Mouse (Mus musculus) forebrain, embryonic 11.5 days (tissue): ENCODE data around the gene Manf. TPM values are rescaled to one million over a fixed set of nuclear protein-coding genes. Genes with fewer than 3 reads are reported as not detected.

Experiments
- ATAC-seq: fragments of 200-750 bp; cut with Nextera tagmentation; replicated peaks from 2 replicates; pipeline ENCODE4 v1.8.0; 2017; ENCODE audit warnings: moderate TSS enrichment; ENCODE audit not compliant: low FRiP score
- DNase-seq: peaks from one replicate; pipeline ENCODE4 v3.0.0-alpha.2; 2017; ENCODE audit warnings: low spot score
- H3K27ac ChIP-seq: fragments of 300-500 bp; sonication (generic); 2 replicates; pipeline ENCODE4 v1.5.1; 2014; ENCODE audit warnings: low read depth, low read length
- H3K27me3 ChIP-seq: fragments of 300-500 bp; sonication (generic); 2 replicates; pipeline ENCODE4 v1.6.1; 2014; ENCODE audit warnings: mild to moderate bottlenecking, low read length, mixed read lengths; ENCODE audit not compliant: control insufficient read depth, insufficient read depth
- H3K36me3 ChIP-seq: fragments of 300-500 bp; sonication (generic); 2 replicates; pipeline ENCODE4 v1.6.1; 2014; ENCODE audit warnings: mild to moderate bottlenecking, low read length, moderate library complexity, mixed read lengths; ENCODE audit not compliant: control insufficient read depth, insufficient read depth
- H3K4me1 ChIP-seq: fragments of 300-500 bp; sonication (generic); replicated peaks from 2 replicates; pipeline ENCODE4 v1.6.1; 2014; ENCODE audit warnings: low read length, mixed read lengths; ENCODE audit not compliant: control insufficient read depth, insufficient read depth
- H3K4me2 ChIP-seq: fragments of 300-500 bp; sonication (generic); 2 replicates; pipeline ENCODE4 v1.6.1; 2014; ENCODE audit warnings: low read depth, mild to moderate bottlenecking, low read length, moderate library complexity, mixed read lengths; ENCODE audit not compliant: severe bottlenecking
- H3K4me3 ChIP-seq: fragments of 300-500 bp; sonication (generic); 2 replicates; pipeline ENCODE4 v1.5.1; 2014; ENCODE audit warnings: low read depth, low read length
- H3K9ac ChIP-seq: fragments of 300-500 bp; sonication (generic); 2 replicates; pipeline ENCODE4 v1.6.1; 2014; ENCODE audit warnings: low read length
- H3K9me3 ChIP-seq: fragments of 300-500 bp; sonication (generic); 2 replicates; pipeline ENCODE4 v1.6.1; 2016; ENCODE audit warnings: low read length, mixed read lengths; ENCODE audit not compliant: control insufficient read depth
- WGBS: fragments of 180-500 bp; shearing (Covaris S2); extraction: QIAGEN DNeasy Blood & Tissue Kit; methylation state at CpG from one replicate; pipeline ENCODE4 v1.1.7; 2014; 5-methylcytosine and 5-hydroxymethylcytosine counted together
- polyA plus RNA-seq: library from polyadenylated mRNA; unstranded; fragments of >200 nt; fragmentation: Nextera tagmentation; extraction: Ambion mirVana; gene quantifications from 2 replicates; pipeline ENCODE4 v1.2.1, GENCODE M21; 2014

Gene Manf
- polyA plus RNA-seq, 1 experiment from 2014 or later, result 264 TPM

GRCm38 (mm10) chr9:106903099-106903790, 11.5 kb upstream of the Manf start:
- H3K27ac ChIP-seq, result no peak overlapping the region
- no peak overlapping the region for H3K4me3 ChIP-seq
- H3K27me3 ChIP-seq, result no peaks in the 10 kb centered on the region
- H3K9me3 ChIP-seq, result no peaks in the 10 kb centered on the region
- no peak overlapping the region for H3K9ac ChIP-seq
- peak; percentile 22 for DNase-seq
- H3K4me1 ChIP-seq, result no peaks in the 10 kb centered on the region
- WGBS, result 81% methylated on average over 4 of the region's 4 CpGs
- no peak for ATAC-seq
- H3K4me2 ChIP-seq, result no peak overlapping the region
- H3K36me3 ChIP-seq, result no peaks in the 10 kb centered on the region

- H3K36me3 ChIP-seq, result no peaks in the 10 kb centered on the region
- H3K27ac ChIP-seq, result no peak overlapping the region
- H3K9ac ChIP-seq, result no peak overlapping the region
- ATAC-seq (no peak), DNase-seq (no peak)
- no peaks in the 10 kb centered on the region for H3K9me3 ChIP-seq
- no peaks in the 10 kb centered on the region for H3K4me1 ChIP-seq
- no peak overlapping the region for H3K4me2 ChIP-seq
- H3K4me3 ChIP-seq, result no peak overlapping the region
- no peaks in the 10 kb centered on the region for H3K27me3 ChIP-seq
- WGBS, result 95% methylated on average over 7 of the region's 7 CpGs
These were observed 9.8 kb upstream of the Manf start for GRCm38 (mm10) chr9:106901596-106901995.

GRCm38 (mm10) chr9:106898901-106899300, 7.1 kb upstream of the Manf start:
- Histone ChIP-seq H3K36me3 (no peaks in the 10 kb centered on the region), H3K4me3 (no peak overlapping the region), H3K4me2 (no peak overlapping the region), H3K27me3 (no peaks in the 10 kb centered on the region), H3K9ac (no peak overlapping the region), H3K4me1 (no peaks in the 10 kb centered on the region), H3K27ac (no peak overlapping the region), H3K9me3 (no peaks in the 10 kb centered on the region)
- ATAC-seq (no peak), DNase-seq (no peak)
- WGBS, result 89% methylated on average over 1 of the region's 1 CpGs

GRCm38 (mm10) chr9:106893327-106893726, 1.5 kb upstream of the Manf start:
- Histone ChIP-seq H3K27me3 (no peaks in the 10 kb centered on the region), H3K4me3 (no peak overlapping the region), H3K9ac (no peak overlapping the region), H3K27ac (no peak overlapping the region), H3K9me3 (no peaks in the 10 kb centered on the region), H3K4me1 (peaks cover 7% of the 10 kb centered on the region), H3K36me3 (peaks cover 7% of the 10 kb centered on the region), H3K4me2 (0 out of 2 replicates have a peak overlapping the region, but pooled peaks have one; percentile 18)
- ATAC-seq (no peak), DNase-seq (no peak)
- 63% methylated on average over 3 of the region's 3 CpGs for WGBS

GRCm38 (mm10) chr9:106892552-106892875, 735 bp upstream of the Manf start:
- WGBS, result 1% methylated on average over 9 of the region's 9 CpGs
- H3K27me3 ChIP-seq, result no peaks in the 10 kb centered on the region
- H3K4me1 ChIP-seq, result peaks cover 11% of the 10 kb centered on the region
- peaks cover 7% of the 10 kb centered on the region for H3K36me3 ChIP-seq
- no peaks in the 10 kb centered on the region for H3K9me3 ChIP-seq
- DNase-seq (no peak), ATAC-seq (no peak)
- H3K9ac ChIP-seq, result peak overlapping the region; percentile 95
- peak overlapping the region; percentile 90 for H3K4me3 ChIP-seq
- peak overlapping the region; percentile 77 for H3K27ac ChIP-seq
- peak overlapping the region; percentile 91 for H3K4me2 ChIP-seq

- peak overlapping the region; percentile 95 for H3K9ac ChIP-seq
- peaks cover 7% of the 10 kb centered on the region for H3K36me3 ChIP-seq
- ATAC-seq (no peak), DNase-seq (no peak)
- WGBS, result 1% methylated on average over 17 of the region's 17 CpGs
- peaks cover 12% of the 10 kb centered on the region for H3K4me1 ChIP-seq
- H3K27ac ChIP-seq, result peak overlapping the region; percentile 79
- no peaks in the 10 kb centered on the region for H3K27me3 ChIP-seq
- H3K4me3 ChIP-seq, result peak overlapping the region; percentile 90
- peak overlapping the region; percentile 91 for H3K4me2 ChIP-seq
- no peaks in the 10 kb centered on the region for H3K9me3 ChIP-seq
These were observed 438 bp downstream of the Manf start for GRCm38 (mm10) chr9:106891341-106891741.

- 71% methylated on average over 8 of the region's 8 CpGs for WGBS
- H3K9me3 ChIP-seq, result no peaks in the 10 kb centered on the region
- no peak overlapping the region for H3K27ac ChIP-seq
- H3K9ac ChIP-seq, result peak overlapping the region; percentile 95
- H3K4me2 ChIP-seq, result peak overlapping the region; percentile 91
- H3K36me3 ChIP-seq, result peaks cover 7% of the 10 kb centered on the region
- no peaks in the 10 kb centered on the region for H3K27me3 ChIP-seq
- ATAC-seq, result no peak
- H3K4me1 ChIP-seq, result peaks cover 12% of the 10 kb centered on the region
- no peak for DNase-seq
- H3K4me3 ChIP-seq, result peak overlapping the region; percentile 90
These were observed 1.1 kb downstream of the Manf start for GRCm38 (mm10) chr9:106890496-106891240.

GRCm38 (mm10) chr9:106889321-106889720, 2.5 kb downstream of the Manf start:
- Histone ChIP-seq H3K4me1 (peaks cover 24% of the 10 kb centered on the region), H3K36me3 (peaks cover 7% of the 10 kb centered on the region), H3K27ac (no peak overlapping the region), H3K4me3 (no peak overlapping the region), H3K27me3 (no peaks in the 10 kb centered on the region), H3K4me2 (no peak overlapping the region), H3K9ac (no peak overlapping the region), H3K9me3 (no peaks in the 10 kb centered on the region)
- no peak for ATAC-seq
- DNase-seq, result no peak
- WGBS, result 87% methylated on average over 9 of the region's 9 CpGs
